ENCODE assay signal across 8 mouse cellular contexts in the genomic region with DNA sequence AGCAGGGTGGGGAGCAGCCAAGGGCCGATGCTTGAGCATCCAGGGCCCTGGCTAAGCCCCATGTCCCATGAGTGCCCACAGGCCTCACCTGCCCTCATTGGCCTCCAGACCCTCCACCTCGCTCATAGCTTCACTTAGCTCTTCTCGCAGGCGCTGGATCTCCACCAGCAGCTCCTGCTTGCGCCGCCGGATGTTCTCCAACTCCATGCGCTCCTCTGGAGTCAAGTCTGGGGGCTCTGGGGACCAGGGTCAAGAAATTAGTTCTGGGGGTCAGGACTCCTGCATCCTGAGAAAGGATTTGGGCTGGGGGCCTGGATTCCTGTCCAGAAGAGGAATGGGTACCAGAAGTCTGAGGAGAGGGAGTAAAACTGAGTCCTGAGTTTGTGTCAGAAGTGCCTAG. TPM values are rescaled to one million over a fixed set of nuclear protein-coding genes. Genes with fewer than 3 reads are reported as not detected.
DNase-seq lines count a peak whose midpoint lies in the region; ATAC-seq and TF ChIP-seq lines count a peak whose summit lies in the region.

No protein-coding gene starts in this region.

- H3K4me3 ChIP-seq in kidney, embryonic 15.5 days (replicated peaks): peak overlapping the region; percentile 86
- peak overlapping the region; percentile 94 for H3K4me3 ChIP-seq in embryonic facial prominence, embryonic 12.5 days
- H3K4me3 ChIP-seq in midbrain, postnatal 0 days (ENCODE audit: low read depth, low read length): peak overlapping the region; percentile 92

- peaks cover 26% of the 10 kb centered on the region for H3K4me1 ChIP-seq in kidney, embryonic 15.5 days
- H3K4me1 ChIP-seq in embryonic facial prominence, embryonic 12.5 days: peaks cover 23% of the 10 kb centered on the region
- H3K4me1 ChIP-seq in midbrain, postnatal 0 days (ENCODE audit: insufficient read depth, low read length): peaks cover 13% of the 10 kb centered on the region

- no peaks in the 10 kb centered on the region for H3K27me3 ChIP-seq in kidney, embryonic 15.5 days
- no peaks in the 10 kb centered on the region for H3K27me3 ChIP-seq in embryonic facial prominence, embryonic 12.5 days
- H3K27me3 ChIP-seq in midbrain, postnatal 0 days (ENCODE audit: insufficient read depth, low read length): no peaks in the 10 kb centered on the region

- H3K9me3 ChIP-seq in kidney, embryonic 15.5 days (replicated peaks): no peaks in the 10 kb centered on the region
- no peaks in the 10 kb centered on the region for H3K9me3 ChIP-seq in embryonic facial prominence, embryonic 12.5 days
- H3K9me3 ChIP-seq in midbrain, postnatal 0 days (ENCODE audit: low read length): no peaks in the 10 kb centered on the region

- peak overlapping the region; percentile 100 for H3K27ac ChIP-seq in kidney, embryonic 15.5 days
- H3K27ac ChIP-seq in embryonic facial prominence, embryonic 12.5 days: peak overlapping the region; percentile 100; the same call in 1 of the 2 replicates
- peak overlapping the region; percentile 98; the same call in 1 of the 2 replicates for H3K27ac ChIP-seq in midbrain, postnatal 0 days (ENCODE audit: low read depth, low read length)

- peak overlapping the region; percentile 98 for H3K9ac ChIP-seq in kidney, embryonic 15.5 days
- peak overlapping the region; percentile 100 for H3K9ac ChIP-seq in embryonic facial prominence, embryonic 12.5 days
- H3K9ac ChIP-seq in midbrain, postnatal 0 days (replicated peaks; ENCODE audit: low read length, poor library complexity, severe bottlenecking): peak overlapping the region; percentile 100

- peaks cover 52% of the 10 kb centered on the region for H3K36me3 ChIP-seq in kidney, embryonic 15.5 days
- peaks cover 51% of the 10 kb centered on the region for H3K36me3 ChIP-seq in embryonic facial prominence, embryonic 12.5 days
- peaks cover 46% of the 10 kb centered on the region for H3K36me3 ChIP-seq in midbrain, postnatal 0 days (ENCODE audit: insufficient read depth, low read length)

- H3K4me2 ChIP-seq in kidney, embryonic 15.5 days: peak overlapping the region; percentile 76
- H3K4me2 ChIP-seq in embryonic facial prominence, embryonic 12.5 days (replicated peaks): peak overlapping the region; percentile 85
- H3K4me2 ChIP-seq in midbrain, postnatal 0 days (ENCODE audit: low read depth, low read length, poor library complexity, severe bottlenecking): peak overlapping the region; percentile 77

- WGBS in kidney, embryonic 15.5 days: 79% methylated on average over 8 of the region's 8 CpGs
- 75% methylated on average over 8 of the region's 8 CpGs for WGBS in embryonic facial prominence, embryonic 12.5 days
- 82% methylated on average over 8 of the region's 8 CpGs for WGBS in midbrain, postnatal 0 days

- TF ChIP-seq CTCF in midbrain, postnatal 0 days (IDR thresholded peaks at IDR 0.05): no peak

- no peak for DNase-seq in kidney, adult 11 months
- DNase-seq in induced T-regulatory cell, adult 2 months (ENCODE audit: low read depth): peak; percentile 6
- DNase-seq in midbrain, postnatal 0 days (ENCODE audit: low spot score): no peak
- no peak for DNase-seq in adrenal gland, postnatal 25 days
- DNase-seq in natural killer cell, adult 2 months (ENCODE audit: low spot score in 2 of 2): no peak
- no peak for DNase-seq in adrenal gland, adult 8-10 months

- ATAC-seq in kidney, embryonic 15.5 days (replicated peaks; ENCODE audit: low FRiP score): no peak
- ATAC-seq in embryonic facial prominence, embryonic 12.5 days (ENCODE audit: insufficient number of reproducible peaks, insufficient read depth, low FRiP score, low TSS enrichment): no peak
- ATAC-seq in midbrain, postnatal 0 days (ENCODE audit: low FRiP score): no peak

RNA-seq across cellular contexts. Expression of a gene that starts 1.5 kb away (rescaled TPM):
- polyA plus RNA-seq in kidney, embryonic 15.5 days (2015; fragmentation: Nextera tagmentation; extraction: Ambion mirVana): 130 and 132 TPM in 2 replicates
- polyA plus RNA-seq in embryonic facial prominence, embryonic 12.5 days (2016; fragmentation: Nextera tagmentation; extraction: Ambion mirVana): 173 and 176 TPM in 2 replicates
- 210 and 223 TPM in 2 replicates for total RNA-seq in midbrain, postnatal 0 days (2014; rRNA removed)
- 219 and 236 TPM in 2 replicates for polyA plus RNA-seq in midbrain, postnatal 0 days (2015; fragmentation: Nextera tagmentation; extraction: Ambion mirVana)
- 114 and 134 TPM in 2 replicates for total RNA-seq in adrenal gland, postnatal 25 days (2021)
- 100 to 1,000 TPM; 112 to 140 (median 122) TPM for total RNA-seq in adrenal gland, adult 8-10 months (2022)

RNA-seq across cellular contexts. Expression of a gene that starts 11.7 kb away (rescaled TPM):
- polyA plus RNA-seq in kidney, embryonic 15.5 days (2015; fragmentation: Nextera tagmentation; extraction: Ambion mirVana): 1.4 and 1.6 TPM in 2 replicates
- polyA plus RNA-seq in embryonic facial prominence, embryonic 12.5 days (2016; fragmentation: Nextera tagmentation; extraction: Ambion mirVana): 2.4 and 2.5 TPM in 2 replicates
- 0.71 and 2.1 TPM in 2 replicates for total RNA-seq in midbrain, postnatal 0 days (2014; rRNA removed)
- 1.5 TPM in 2 replicates for polyA plus RNA-seq in midbrain, postnatal 0 days (2015; fragmentation: Nextera tagmentation; extraction: Ambion mirVana)
- 0.30 and 0.33 TPM in 2 replicates for total RNA-seq in adrenal gland, postnatal 25 days (2021)
- total RNA-seq in adrenal gland, adult 8-10 months (2022): under 1 TPM; 0.17 to 0.65 (median 0.36) TPM

RNA-seq across cellular contexts. Expression of a gene that starts 17.8 kb away (rescaled TPM):
- polyA plus RNA-seq in kidney, embryonic 15.5 days (2015; fragmentation: Nextera tagmentation; extraction: Ambion mirVana): 82.5 and 86.3 TPM in 2 replicates
- polyA plus RNA-seq in embryonic facial prominence, embryonic 12.5 days (2016; fragmentation: Nextera tagmentation; extraction: Ambion mirVana): 75.6 and 76.3 TPM in 2 replicates
- total RNA-seq in midbrain, postnatal 0 days (2014; rRNA removed): 31.3 and 34.2 TPM in 2 replicates
- polyA plus RNA-seq in midbrain, postnatal 0 days (2015; fragmentation: Nextera tagmentation; extraction: Ambion mirVana): 48.7 and 52.9 TPM in 2 replicates
- total RNA-seq in adrenal gland, postnatal 25 days (2021): 22.3 and 26.6 TPM in 2 replicates
- 10 to 100 TPM; 24.8 to 31.5 (median 30.0) TPM for total RNA-seq in adrenal gland, adult 8-10 months (2022)

RNA-seq across cellular contexts. Expression of a gene that starts 28.5 kb away (rescaled TPM):
- polyA plus RNA-seq in kidney, embryonic 15.5 days (2015; fragmentation: Nextera tagmentation; extraction: Ambion mirVana): 2.8 and 3.2 TPM in 2 replicates
- polyA plus RNA-seq in embryonic facial prominence, embryonic 12.5 days (2016; fragmentation: Nextera tagmentation; extraction: Ambion mirVana): 1.6 and 2.5 TPM in 2 replicates
- 5.0 and 5.1 TPM in 2 replicates for total RNA-seq in midbrain, postnatal 0 days (2014; rRNA removed)
- polyA plus RNA-seq in midbrain, postnatal 0 days (2015; fragmentation: Nextera tagmentation; extraction: Ambion mirVana): 5.6 and 6.1 TPM in 2 replicates
- total RNA-seq in adrenal gland, postnatal 25 days (2021): 0.90 and 1.1 TPM in 2 replicates
- total RNA-seq in adrenal gland, adult 8-10 months (2022): 1 to 10 TPM in 2 of 4 experiments, under 1 TPM in 2; 0.52 to 4.5 (median 1.8) TPM

RNA-seq across cellular contexts. Expression of a gene that starts 29.4 kb away (rescaled TPM):
- 2.5 and 3.1 TPM in 2 replicates for polyA plus RNA-seq in kidney, embryonic 15.5 days (2015; fragmentation: Nextera tagmentation; extraction: Ambion mirVana)
- 3.3 and 5.2 TPM in 2 replicates for polyA plus RNA-seq in embryonic facial prominence, embryonic 12.5 days (2016; fragmentation: Nextera tagmentation; extraction: Ambion mirVana)
- 170 and 172 TPM in 2 replicates for total RNA-seq in midbrain, postnatal 0 days (2014; rRNA removed)
- polyA plus RNA-seq in midbrain, postnatal 0 days (2015; fragmentation: Nextera tagmentation; extraction: Ambion mirVana): 13.7 and 19.1 TPM in 2 replicates
- 10.0 and 14.8 TPM in 2 replicates for total RNA-seq in adrenal gland, postnatal 25 days (2021)
- 10 to 100 TPM in 3 of 4 experiments, 1 to 10 TPM in 1; 8.9 to 24.9 (median 15.5) TPM for total RNA-seq in adrenal gland, adult 8-10 months (2022)
